Mouse (Mus musculus) heart, adult 2 months (tissue): ENCODE data around the gene Nrf1.

Source experiments
- CTCF ChIP-seq: fragments of 200-600 bp; IDR thresholded peaks from 2 replicates; pipeline ENCODE4 v1.8.1; 2022; ENCODE audit warnings: antibody characterized with exemption, mild to moderate bottlenecking, moderate library complexity
- EP300 ChIP-seq: fragments of 200-500 bp; IDR thresholded peaks from 2 replicates; pipeline ENCODE4 v1.6.1; 2011; ENCODE audit warnings: low read depth, low read length, control low read depth; ENCODE audit not compliant: insufficient read depth
- POLR2A ChIP-seq: fragments of 200-500 bp; IDR thresholded peaks from 2 replicates; pipeline ENCODE4 v1.6.1; 2011; ENCODE audit warnings: mild to moderate bottlenecking, low read depth, low read length, control low read depth; ENCODE audit not compliant: insufficient read depth

GRCm38 (mm10) chr6:30179046-30179445, 131.3 kb downstream of the Nrf1 start:
- TF ChIP-seq POLR2A (no peak), CTCF (no peak), EP300 (no peak)
